ENCODE assay signal across 8 mouse cellular contexts in the genomic region with DNA sequence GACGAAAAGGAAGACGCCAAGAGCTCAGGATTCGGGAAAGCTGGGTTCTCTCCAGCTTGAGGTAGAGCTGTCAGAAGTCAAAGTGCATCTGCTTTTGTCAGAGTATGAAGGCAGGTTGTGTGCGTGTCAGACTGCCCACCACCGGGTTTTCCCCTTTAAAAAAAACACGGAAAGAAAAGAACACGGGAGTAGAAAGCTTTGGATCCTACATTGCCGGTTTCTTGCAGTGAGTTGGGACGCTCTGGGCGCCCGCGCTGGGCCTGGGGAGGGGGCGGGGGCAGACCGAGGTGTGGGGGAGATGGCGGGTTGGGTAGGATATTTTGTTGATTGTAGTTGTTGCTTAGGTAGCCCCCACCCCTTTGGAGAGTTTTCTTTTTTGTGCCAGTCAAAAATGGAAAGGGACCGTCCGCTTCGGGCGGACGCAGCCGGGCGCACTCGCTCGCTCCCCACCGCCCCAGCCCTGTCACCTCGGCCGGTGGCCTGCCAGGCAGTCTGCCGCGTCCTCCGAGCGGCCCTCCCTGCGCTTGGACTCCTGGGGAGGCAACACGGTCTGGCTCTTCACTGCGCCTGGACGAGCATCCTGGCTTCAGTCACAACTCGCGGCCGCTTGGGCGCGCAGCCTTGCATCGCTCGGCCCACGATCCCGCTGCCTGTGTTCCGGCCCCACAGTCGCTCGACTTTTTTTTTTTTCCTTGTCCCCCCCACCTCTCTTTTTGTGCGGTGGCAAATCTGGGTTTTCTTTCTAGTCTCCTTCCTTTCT. TPM values are rescaled to one million over a fixed set of nuclear protein-coding genes. Genes with fewer than 3 reads are reported as not detected.
A peak's percentile ranks its signal among the peaks of the same experiment; 100 is the strongest.
DNase-seq lines count a peak whose midpoint lies in the region; ATAC-seq and TF ChIP-seq lines count a peak whose summit lies in the region.

No protein-coding gene starts in this region.

- H3K36me3 ChIP-seq in testis, adult 2 months (ENCODE audit: control insufficient read depth, insufficient read depth, low read length), result no peaks in the 10 kb centered on the region
- no peaks in the 10 kb centered on the region for H3K36me3 ChIP-seq in embryonic facial prominence, embryonic 13.5 days
- H3K36me3 ChIP-seq in kidney, embryonic 14.5 days (ENCODE audit: control insufficient read depth, insufficient read depth, low read length), result peaks cover 5% of the 10 kb centered on the region; the same call in 1 of the 2 replicates
- H3K36me3 ChIP-seq in myocyte (ENCODE audit: control insufficient read depth, insufficient read depth), result no peaks in the 10 kb centered on the region

- H3K4me1 ChIP-seq in testis, adult 2 months (ENCODE audit: control insufficient read depth, insufficient read depth, low read length), result peaks cover 27% of the 10 kb centered on the region
- H3K4me1 ChIP-seq in embryonic facial prominence, embryonic 13.5 days, result peaks cover 45% of the 10 kb centered on the region
- peaks cover 6% of the 10 kb centered on the region for H3K4me1 ChIP-seq in kidney, embryonic 14.5 days (ENCODE audit: control insufficient read depth, insufficient read depth, low read length)

- peaks cover 16% of the 10 kb centered on the region for H3K27me3 ChIP-seq in testis, adult 2 months (ENCODE audit: control insufficient read depth, insufficient read depth, low read length)
- peaks cover 100% of the 10 kb centered on the region for H3K27me3 ChIP-seq in embryonic facial prominence, embryonic 13.5 days
- peaks cover 92% of the 10 kb centered on the region for H3K27me3 ChIP-seq in kidney, embryonic 14.5 days (ENCODE audit: control insufficient read depth, insufficient read depth, low read length)
- peaks cover 90% of the 10 kb centered on the region for H3K27me3 ChIP-seq in myocyte (ENCODE audit: control insufficient read depth, insufficient read depth, insufficient read length)

- DNase-seq in testis, postnatal 14 days (ENCODE audit: low spot score), result no peak
- DNase-seq in spleen, postnatal 36 days (ENCODE audit: low spot score in 2 of 2), result no peak

- H3K4me2 ChIP-seq in embryonic facial prominence, embryonic 13.5 days, result peak overlapping the region; percentile 77
- peak overlapping the region; percentile 69 for H3K4me2 ChIP-seq in kidney, embryonic 14.5 days (replicated peaks; ENCODE audit: low read depth, low read length)
- peak overlapping the region; percentile 12 for H3K4me2 ChIP-seq in myocyte (ENCODE audit: low read depth)

- H3K9me3 ChIP-seq in embryonic facial prominence, embryonic 13.5 days, result 0 out of 2 replicates have a peak, but pooled peaks cover 6% of the 10 kb centered on the region
- H3K9me3 ChIP-seq in kidney, embryonic 14.5 days (ENCODE audit: control insufficient read depth, low read length), result no peaks in the 10 kb centered on the region

- H3K9ac ChIP-seq in embryonic facial prominence, embryonic 13.5 days, result no peak overlapping the region; the same call in 1 of the 2 replicates
- H3K9ac ChIP-seq in kidney, embryonic 14.5 days (ENCODE audit: low read depth, low read length), result peak overlapping the region; percentile 78

- ATAC-seq in embryonic facial prominence, embryonic 13.5 days (ENCODE audit: insufficient number of reproducible peaks, insufficient read depth, low FRiP score, low TSS enrichment, low read depth), result no peak
- no peak for ATAC-seq in kidney, embryonic 14.5 days (ENCODE audit: low FRiP score, low TSS enrichment)
- ATAC-seq in erythroblast, adult 5-6 weeks (replicated peaks; ENCODE audit: low FRiP score, poor library complexity, severe bottlenecking), result no peak
- ATAC-seq in monocyte, adult 5-6 weeks (replicated peaks; ENCODE audit: insufficient number of reproducible peaks, low FRiP score, low TSS enrichment, poor library complexity, severe bottlenecking), result no peak

- no peak overlapping the region for H3ac ChIP-seq in myocyte (ENCODE audit: control insufficient read depth, insufficient read length)

- no peak overlapping the region for H3K27ac ChIP-seq in testis, adult 2 months (ENCODE audit: control insufficient read depth, insufficient read depth, low read depth, low read length)
- H3K27ac ChIP-seq in embryonic facial prominence, embryonic 13.5 days, result no peak overlapping the region
- H3K27ac ChIP-seq in kidney, embryonic 14.5 days (ENCODE audit: low read depth, low read length), result peak overlapping the region; percentile 82

- TF ChIP-seq CTCF in testis, adult 2 months (IDR thresholded peaks at IDR 0.05; ENCODE audit: control insufficient read depth, insufficient read depth, insufficient replicate concordance, low read depth, low read length), result no peak

- no peak for TF ChIP-seq POLR2A in testis, adult 2 months (IDR thresholded peaks at IDR 0.05; ENCODE audit: control insufficient read depth, low read depth, low read length)
- TF ChIP-seq POLR2A in myocyte (IDR thresholded peaks at IDR 0.05; ENCODE audit: insufficient read length, low read depth), result no peak

- no peaks in the 10 kb centered on the region for H3K79me2 ChIP-seq in myocyte (ENCODE audit: control insufficient read depth, insufficient read depth)

- under 1% methylated on average over 48 of the region's 48 CpGs for WGBS in embryonic facial prominence, embryonic 13.5 days
- WGBS in kidney, embryonic 14.5 days, result under 1% methylated on average over 43 of the region's 48 CpGs

- peak overlapping the region; percentile 41 for H3K4me3 ChIP-seq in testis, adult 2 months (ENCODE audit: control insufficient read depth, low read depth, low read length)
- peak overlapping the region; percentile 47 for H3K4me3 ChIP-seq in embryonic facial prominence, embryonic 13.5 days
- H3K4me3 ChIP-seq in kidney, embryonic 14.5 days (ENCODE audit: low read length), result peak overlapping the region; percentile 56
- H3K4me3 ChIP-seq in myocyte, result no peak overlapping the region

TF ChIP-seq in myocyte, 11 proteins besides CTCF, POLR2A, EP300 and RAD21:
- TF ChIP-seq TCF3 (IDR thresholded peaks at IDR 0.05; ENCODE audit: insufficient read length, low read depth) (no peak), CEBPB (IDR thresholded peaks at IDR 0.05; ENCODE audit: insufficient read depth, poor library complexity, severe bottlenecking) (no peak), TCF12 (IDR thresholded peaks at IDR 0.05; ENCODE audit: insufficient read depth, poor library complexity, severe bottlenecking) (no peak), MYOD1 (IDR thresholded peaks at IDR 0.05; ENCODE audit: control insufficient read depth in 1 of 3, insufficient read length in 2 of 3, low read depth in 2 of 3) (no peak), MYOG (IDR thresholded peaks at IDR 0.05; ENCODE audit: control insufficient read depth in 1 of 3, insufficient read depth in 1 of 3, insufficient read length in 2 of 3, low read depth in 2 of 3) (no peak), MAX (IDR thresholded peaks at IDR 0.05; ENCODE audit: low read depth) (no peak), POLR2AphosphoS2 (IDR thresholded peaks at IDR 0.05; ENCODE audit: insufficient read length, low read depth) (no peak), USF1 (IDR thresholded peaks at IDR 0.05; ENCODE audit: low read depth) (no peak), E2F4 (IDR thresholded peaks at IDR 0.05; ENCODE audit: insufficient read depth) (no peak), REST (IDR thresholded peaks at IDR 0.05; ENCODE audit: insufficient read depth, insufficient read length) (no peak), SRF (IDR thresholded peaks at IDR 0.05; ENCODE audit: control insufficient read depth, insufficient read length, low read depth) (no peak)

RNA-seq across cellular contexts. Expression of a gene that starts 0.6 kb away (rescaled TPM):
- 3.9 and 5.8 TPM in 2 replicates for polyA plus RNA-seq in testis, adult 2 months (2012; rRNA removed)
- 0.12 and 0.94 TPM in 2 replicates for polyA plus RNA-seq in embryonic facial prominence, embryonic 13.5 days (2015; fragmentation: Nextera tagmentation; extraction: Ambion mirVana)
- 40.0 and 41.0 TPM in 2 replicates for polyA plus RNA-seq in kidney, embryonic 14.5 days (2014; fragmentation: Nextera tagmentation; extraction: Ambion mirVana)
- not detected for polyA plus RNA-seq in myocyte (2012; fragmentation: generic; extraction: Trizol)
- 0.42 TPM in 1 of 2 replicates, not detected in the other for total RNA-seq in erythroblast, adult 5-6 weeks (2015; ENCODE audit: low replicate concordance)
- total RNA-seq in erythroblast, adult 5-6 weeks (2017; ENCODE audit: low replicate concordance), result not detected in 2 replicates
- not detected in 3 replicates for total RNA-seq in monocyte, adult 5-6 weeks (2017)

RNA-seq across cellular contexts. Expression of a gene that starts 11.4 kb away (rescaled TPM):
- 16.6 and 16.8 TPM in 2 replicates for polyA plus RNA-seq in testis, adult 2 months (2012; rRNA removed)
- 55.6 and 58.6 TPM in 2 replicates for polyA plus RNA-seq in embryonic facial prominence, embryonic 13.5 days (2015; fragmentation: Nextera tagmentation; extraction: Ambion mirVana)
- 49.5 and 60.6 TPM in 2 replicates for polyA plus RNA-seq in kidney, embryonic 14.5 days (2014; fragmentation: Nextera tagmentation; extraction: Ambion mirVana)
- polyA plus RNA-seq in myocyte (2012; fragmentation: generic; extraction: Trizol), result 34.6 TPM
- total RNA-seq in erythroblast, adult 5-6 weeks (2015; ENCODE audit: low replicate concordance), result 13.4 and 20.6 TPM in 2 replicates
- total RNA-seq in erythroblast, adult 5-6 weeks (2017; ENCODE audit: low replicate concordance), result 11.0 and 20.2 TPM in 2 replicates
- 49.5 to 57.7 TPM (median 51.2 TPM) in 3 replicates for total RNA-seq in monocyte, adult 5-6 weeks (2017)

Comparison
In these comparisons a context has a peak if more than half of its experiments do, and no peak if none do; other contexts are left out.
1. H3K4me2 ChIP-seq: peak in every context shown above with its lines; median percentile 77 in embryonic facial prominence, embryonic 13.5 days; 69 in kidney, embryonic 14.5 days; 12 in myocyte.